Mouse (Mus musculus): Measurements from ENCODE around the gene Rbm42.

- TF ChIP-seq CTCF (IDR thresholded peaks at IDR 0.05; ENCODE audit: control insufficient read depth, insufficient read depth, low read length), result no peak
- no peak for TF ChIP-seq POLR2A (IDR thresholded peaks at IDR 0.05; ENCODE audit: borderline replicate concordance, control insufficient read depth, low read depth, low read length)
Observed at GRCm38 (mm10) chr7:30683425-30683824, 33.3 kb upstream of the Rbm42 start.

Data from bone marrow, adult 2 months (tissue).